Mouse (Mus musculus): ENCODE data around the gene Gatad2b.

The Gatad2b gene

DNA sequence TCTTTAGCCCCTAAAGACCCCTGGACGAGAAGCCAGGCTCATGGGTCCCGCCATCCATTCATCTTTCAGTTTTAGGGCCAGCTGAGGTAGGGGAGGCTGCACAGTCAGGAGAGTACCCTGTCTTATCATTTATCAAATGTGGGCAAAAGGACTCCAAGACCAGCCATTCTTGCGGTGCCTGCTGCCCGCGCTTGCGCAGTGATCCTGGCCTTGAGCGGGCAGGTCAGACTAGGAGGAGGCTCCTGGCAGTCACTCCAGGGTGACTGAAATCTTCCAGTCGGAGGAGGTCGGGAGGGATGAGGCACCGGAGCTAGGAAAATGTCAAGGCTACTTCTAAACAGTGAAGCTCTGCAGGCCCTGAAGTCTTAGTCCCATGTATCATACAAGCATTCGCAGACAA is 88.7 kb downstream of the Gatad2b start:
- no peak for DNase-seq (ENCODE audit: low spot score)

- DNase-seq (ENCODE audit: low spot score), result no peak
These were observed 90.7 kb downstream of the Gatad2b start for GRCm38 (mm10) chr3:90383690-90384089.

- DNase-seq (ENCODE audit: low spot score), result no peak
These were observed 91.9 kb downstream of the Gatad2b start for GRCm38 (mm10) chr3:90384851-90385375.

GRCm38 (mm10) chr3:90386817-90387216 is 93.8 kb downstream of the Gatad2b start:
- DNase-seq (ENCODE audit: low spot score), result no peak

GRCm38 (mm10) chr3:90387483-90387882 is 94.5 kb downstream of the Gatad2b start:
- DNase-seq (ENCODE audit: low spot score), result no peak

DNA sequence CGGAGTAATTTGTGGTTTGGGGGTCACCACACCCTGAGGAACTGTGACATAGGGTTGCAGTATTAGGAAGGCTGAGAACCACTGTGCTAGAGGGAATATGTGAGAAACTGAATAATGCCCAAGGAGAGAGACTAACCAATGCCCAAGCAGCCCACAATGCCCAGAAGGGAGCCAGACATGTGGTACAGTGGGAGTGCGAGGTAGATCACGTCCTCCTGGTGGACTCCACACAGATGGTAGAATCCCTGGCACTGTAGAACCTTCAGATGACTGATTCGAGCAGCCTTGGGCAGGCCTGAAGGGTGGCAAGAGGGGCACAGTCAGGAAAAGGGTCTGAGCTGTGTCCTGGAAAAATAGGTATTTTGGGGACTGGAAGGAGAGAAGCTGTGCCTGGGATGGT is 95.2 kb downstream of the Gatad2b start:
- no peak for DNase-seq (ENCODE audit: low spot score)

DNA sequence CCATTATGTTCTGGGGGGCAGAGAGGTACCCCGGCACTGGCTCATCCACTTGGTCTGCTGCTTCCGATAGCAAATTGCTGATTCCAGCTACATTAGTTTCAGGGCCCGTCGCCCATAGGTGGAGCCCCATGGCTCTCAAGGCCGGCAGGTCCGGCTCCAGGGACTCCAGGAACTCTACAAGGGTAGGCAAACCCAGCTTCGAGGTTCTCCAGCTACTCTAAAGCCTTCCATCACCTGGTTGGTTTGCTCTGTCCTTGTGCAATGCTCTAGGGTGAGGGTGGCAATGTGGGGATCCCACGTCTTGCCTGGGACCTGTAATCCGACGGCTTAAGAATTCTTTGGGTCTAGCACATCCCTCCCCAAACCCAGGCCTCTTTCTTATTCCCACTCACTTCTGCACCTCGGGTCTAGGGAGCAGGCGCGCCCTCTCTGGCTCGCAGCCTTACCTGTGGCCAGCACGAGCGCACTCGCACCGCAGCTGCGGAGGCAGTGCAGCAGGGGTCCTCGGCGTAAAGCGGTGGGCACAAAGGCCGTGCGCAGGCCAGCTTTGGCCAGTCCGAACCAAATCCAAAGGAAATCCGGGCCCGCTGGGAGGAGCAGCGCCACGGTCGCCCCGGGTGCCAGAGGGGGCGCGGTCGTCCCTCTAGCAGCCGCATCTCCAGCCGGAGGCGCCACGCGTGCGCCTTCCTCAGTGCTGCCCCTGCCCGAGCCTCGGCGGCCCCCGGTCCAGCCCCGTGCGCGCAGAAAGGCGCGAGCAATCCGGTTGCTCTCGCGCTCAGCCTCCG is 95.9 kb downstream of the Gatad2b start:
- no peak for DNase-seq (ENCODE audit: low spot score)

GRCm38 (mm10) chr3:90389511-90390490 is 96.8 kb downstream of the Gatad2b start, which contains the start of gene Slc27a3:
Gene Slc27a3 (minus strand): TSS chr3:90389938.
- DNase-seq (ENCODE audit: low spot score), result no peak

- no peak for DNase-seq (ENCODE audit: low spot score)
These were observed 98.0 kb downstream of the Gatad2b start for GRCm38 (mm10) chr3:90391004-90391403.

GRCm38 (mm10) chr3:90391941-90392340 is 99.0 kb downstream of the Gatad2b start:
- no peak for DNase-seq (ENCODE audit: low spot score)

- no peak for DNase-seq (ENCODE audit: low spot score)
These were observed 99.7 kb downstream of the Gatad2b start for GRCm38 (mm10) chr3:90392661-90393060.

GRCm38 (mm10) chr3:90395629-90396028 is 102.7 kb downstream of the Gatad2b start:
- DNase-seq (ENCODE audit: low spot score), result no peak

DNA sequence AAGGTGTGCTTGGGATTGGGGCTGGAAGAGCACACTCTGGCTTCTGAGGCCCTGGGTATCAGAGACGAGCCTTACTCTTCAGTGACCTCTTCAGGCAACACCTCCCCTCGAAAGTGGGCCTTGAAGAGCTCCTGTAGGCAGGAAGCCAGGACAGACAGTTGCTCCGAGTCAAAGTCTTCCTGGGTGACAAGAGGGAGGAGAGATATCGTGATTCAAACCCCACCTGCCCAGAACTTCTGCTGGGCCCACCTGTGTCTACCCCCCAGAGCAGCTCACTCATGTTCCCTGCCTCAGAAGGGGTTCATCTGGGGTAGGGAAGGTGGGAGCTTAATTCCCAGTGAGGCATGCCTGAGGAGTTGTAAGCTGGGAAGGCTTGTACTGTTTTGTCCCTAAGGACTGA is 108.0 kb downstream of the Gatad2b start:
- no peak for DNase-seq (ENCODE audit: low spot score)

DNA sequence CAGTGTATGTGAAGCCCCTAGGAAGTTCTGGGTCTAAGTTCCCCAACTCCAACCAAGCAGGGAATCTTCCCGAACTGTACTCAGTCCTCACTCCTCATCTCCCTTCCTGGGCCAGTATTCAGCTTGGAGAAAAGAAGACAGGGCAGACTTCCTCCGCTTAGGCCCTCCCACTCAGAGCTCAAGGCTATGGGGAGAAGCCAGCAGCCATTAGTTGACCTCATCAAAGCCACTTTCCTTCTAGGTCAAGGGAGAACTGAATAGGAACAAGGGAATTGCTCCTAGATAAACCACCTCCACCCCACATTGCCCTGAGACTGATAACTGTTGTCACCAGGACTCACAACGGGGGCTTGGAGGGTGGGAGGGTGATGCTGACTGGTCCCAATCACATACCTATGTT is 111.1 kb downstream of the Gatad2b start:
- no peak for DNase-seq (ENCODE audit: low spot score)

DNA sequence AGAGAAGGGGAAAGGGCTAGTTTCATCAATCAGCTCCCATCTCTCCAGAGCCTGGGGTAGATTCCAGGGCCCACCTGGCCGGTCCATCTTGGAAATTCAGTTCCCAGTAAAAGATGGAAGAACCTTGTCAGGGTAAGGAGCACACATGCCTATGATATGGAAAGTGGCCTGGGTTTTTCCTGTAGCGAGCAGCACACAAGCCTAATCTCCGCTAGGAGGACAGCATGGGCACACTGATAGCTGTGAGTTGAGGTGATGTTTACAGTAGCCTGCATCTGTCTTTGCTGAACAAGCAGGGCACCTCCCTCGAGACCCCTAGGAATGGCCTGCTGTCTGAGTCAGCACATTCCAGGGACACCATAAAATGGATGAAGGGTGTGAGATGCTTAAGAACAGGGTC is 111.6 kb downstream of the Gatad2b start:
- no peak for DNase-seq (ENCODE audit: low spot score)

DNA sequence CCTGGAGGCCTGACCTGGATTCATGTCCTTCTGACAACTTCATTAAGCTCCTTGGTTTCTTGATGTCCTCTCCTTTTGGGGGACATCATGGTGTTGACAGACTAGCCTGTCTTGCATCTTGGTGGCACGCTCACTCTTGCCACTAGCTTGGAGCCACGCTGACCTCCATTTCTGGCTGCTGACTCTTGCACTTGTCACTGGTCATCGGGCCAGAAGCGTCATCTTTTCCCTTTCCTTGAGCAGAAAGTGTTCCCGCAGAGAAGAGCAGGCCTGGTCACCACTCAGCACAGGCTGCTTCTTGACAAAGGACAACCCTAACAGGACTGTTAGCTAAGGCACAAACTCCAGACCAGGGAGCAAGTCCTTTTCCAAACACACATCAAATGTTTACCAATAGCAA is 113.4 kb downstream of the Gatad2b start:
- DNase-seq (ENCODE audit: low spot score), result no peak

DNA sequence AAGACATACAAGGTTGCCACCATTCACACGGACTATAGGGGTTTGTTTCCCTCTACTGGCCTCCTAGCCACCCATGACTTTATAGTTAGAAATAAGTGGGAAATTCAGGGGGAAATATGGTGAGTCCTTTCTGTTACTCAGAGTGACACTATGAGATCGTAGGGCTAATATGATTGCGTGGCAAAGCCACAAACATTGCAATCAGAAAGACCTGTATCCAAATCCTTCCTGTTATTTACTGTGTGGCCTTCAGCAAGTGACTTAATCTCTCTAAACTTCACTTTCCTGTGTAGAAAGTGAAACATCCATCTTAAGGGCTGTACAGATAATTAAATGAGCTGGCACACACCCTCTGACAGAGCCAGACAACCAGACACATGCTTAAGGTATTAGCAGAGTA is 115.7 kb downstream of the Gatad2b start:
- DNase-seq (ENCODE audit: low spot score), result no peak

DNA sequence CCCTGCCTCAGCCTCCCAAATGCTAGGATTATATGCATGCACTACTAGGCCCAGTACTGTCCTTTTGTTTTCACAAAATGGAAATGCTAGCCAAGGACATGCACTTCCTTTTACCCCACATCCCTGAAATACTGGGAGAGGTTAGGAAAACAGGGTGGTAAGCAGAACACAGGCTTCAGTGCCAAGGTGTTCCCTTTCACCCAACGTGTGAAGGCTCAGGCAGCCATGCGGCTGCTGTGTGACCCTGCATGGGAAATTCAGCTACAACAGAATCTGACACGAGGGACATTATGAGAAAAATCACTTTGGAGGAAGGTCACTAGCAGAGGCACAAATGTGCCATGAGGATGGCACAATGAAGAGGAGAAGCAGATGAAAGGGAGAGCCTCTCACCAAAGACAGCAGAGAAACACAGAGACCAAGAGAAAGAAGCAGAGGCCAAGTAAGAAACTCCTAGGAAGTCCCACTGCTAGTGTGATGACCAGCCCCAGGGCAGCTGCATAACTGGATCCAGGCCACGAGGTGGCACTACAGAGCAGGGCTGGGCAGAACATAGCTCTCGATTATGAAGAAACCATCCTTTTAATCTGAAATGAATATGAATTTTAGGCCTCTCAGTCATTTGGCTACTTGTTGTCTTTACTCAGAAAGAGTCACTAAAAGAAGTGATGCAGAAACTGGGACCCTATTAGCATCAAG is 119.5 kb downstream of the Gatad2b start:
- DNase-seq (ENCODE audit: low spot score), result no peak

DNA sequence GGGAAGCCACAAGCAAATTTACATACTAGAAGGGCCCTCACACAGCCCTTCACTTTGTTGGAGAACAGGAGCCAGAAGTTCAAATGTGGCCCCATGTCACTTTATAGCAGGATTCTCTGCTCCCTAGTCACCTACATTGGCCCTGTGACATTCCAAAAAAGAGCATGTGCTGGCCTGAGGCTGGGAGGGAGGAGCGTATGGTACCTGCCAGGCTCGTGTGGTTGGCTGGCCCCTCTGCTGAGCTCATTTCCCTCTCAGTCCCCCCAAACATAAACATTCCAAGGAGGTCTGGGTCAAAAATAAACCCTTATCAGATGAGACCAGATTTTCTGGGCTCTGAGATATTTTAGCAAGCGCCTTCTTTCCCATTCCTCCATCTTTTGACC is 120.0 kb downstream of the Gatad2b start:
- DNase-seq (ENCODE audit: low spot score), result no peak
